Mouse (Mus musculus) lung, embryonic 16.5 days (tissue): Measurements from ENCODE around the gene Rasa1. TPM values are rescaled to one million over a fixed set of nuclear protein-coding genes. Genes with fewer than 3 reads are reported as not detected.
A peak's percentile ranks its signal among the peaks of the same experiment; 100 is the strongest.

Source experiments
- ATAC-seq: fragments of 200-750 bp; cut with Nextera tagmentation; 2 replicates; pipeline ENCODE4 v1.8.0; 2017; ENCODE audit warnings: low read depth, mild to moderate bottlenecking, moderate library complexity
- H3K27ac ChIP-seq: fragments of 300-500 bp; sonication (generic); 2 replicates; pipeline ENCODE4 v1.5.1; 2014; ENCODE audit warnings: mild to moderate bottlenecking, control low read depth, low read length
- H3K27me3 ChIP-seq: fragments of 300-500 bp; sonication (generic); 2 replicates; pipeline ENCODE4 v1.6.1; 2014; ENCODE audit warnings: low read depth, low read length, mixed read lengths; ENCODE audit not compliant: control insufficient read depth, insufficient read depth
- H3K36me3 ChIP-seq: fragments of 300-500 bp; sonication (generic); 2 replicates; pipeline ENCODE4 v1.6.1; 2014; ENCODE audit warnings: low read length; ENCODE audit not compliant: control insufficient read depth, insufficient read depth
- H3K4me1 ChIP-seq: fragments of 300-500 bp; sonication (generic); replicated peaks from 2 replicates; pipeline ENCODE4 v1.6.1; 2014; ENCODE audit warnings: low read length, mixed read lengths; ENCODE audit not compliant: control insufficient read depth, insufficient read depth
- H3K4me2 ChIP-seq: fragments of 300-500 bp; sonication (generic); 2 replicates; pipeline ENCODE4 v1.6.1; 2014; ENCODE audit warnings: low read depth, low read length, control low read depth
- H3K4me3 ChIP-seq: fragments of 300-500 bp; sonication (generic); 2 replicates; pipeline ENCODE4 v1.5.1; 2014; ENCODE audit warnings: mild to moderate bottlenecking, low read length, control low read depth
- H3K9ac ChIP-seq: fragments of 300-500 bp; sonication (generic); 2 replicates; pipeline ENCODE4 v1.6.1; 2014; ENCODE audit warnings: low read length, control low read depth
- H3K9me3 ChIP-seq: fragments of 300-500 bp; sonication (generic); 2 replicates; pipeline ENCODE4 v1.6.1; 2016; ENCODE audit warnings: low read length; ENCODE audit not compliant: control insufficient read depth
- WGBS: fragments of 180-500 bp; shearing (Covaris S2); extraction: QIAGEN DNeasy Blood & Tissue Kit; methylation state at CpG from one replicate; pipeline ENCODE4 v1.1.7; 2014; 5-methylcytosine and 5-hydroxymethylcytosine counted together
- polyA plus RNA-seq: library from polyadenylated mRNA; unstranded; fragments of >200 nt; fragmentation: Nextera tagmentation; extraction: Ambion mirVana; gene quantifications from 2 replicates; pipeline ENCODE4 v1.2.1, GENCODE M21; 2015

Gene Rasa1
- polyA plus RNA-seq, result 42.8 and 45.8 TPM in 2 replicates

GRCm38 (mm10) chr13:85288843-85289713 lies at the start of gene Rasa1:
TSS of gene Rasa1 (minus strand) at chr13:85289130.
- Histone ChIP-seq H3K36me3 (no peaks in the 10 kb centered on the region), H3K4me2 (peak within 1 kb of the TSS; percentile 64), H3K9me3 (no peaks in the 10 kb centered on the region), H3K27me3 (no peaks in the 10 kb centered on the region), H3K4me1 (no peaks in the 10 kb centered on the region), H3K27ac (peak within 1 kb of the TSS; percentile 100), H3K4me3 (peak within 1 kb of the TSS; percentile 92), H3K9ac (peak within 1 kb of the TSS; percentile 98)
- under 1% methylated on average over 85 of the region's 97 CpGs for WGBS
- ATAC-seq, result peak; percentile 99

- Histone ChIP-seq H3K27ac (no peak overlapping the region), H3K4me2 (no peak overlapping the region), H3K9me3 (no peaks in the 10 kb centered on the region), H3K36me3 (no peaks in the 10 kb centered on the region), H3K4me3 (no peak overlapping the region), H3K27me3 (no peaks in the 10 kb centered on the region), H3K4me1 (no peaks in the 10 kb centered on the region), H3K9ac (no peak overlapping the region)
- 51% methylated on average over 2 of the region's 2 CpGs for WGBS
- no peak for ATAC-seq
These were observed 22.6 kb upstream of the Rasa1 start for GRCm38 (mm10) chr13:85311547-85311946.

- 48% methylated on average over 5 of the region's 5 CpGs for WGBS
- H3K9me3 ChIP-seq, result no peaks in the 10 kb centered on the region
- H3K4me1 ChIP-seq, result no peaks in the 10 kb centered on the region
- H3K4me3 ChIP-seq, result no peak overlapping the region
- H3K36me3 ChIP-seq, result no peaks in the 10 kb centered on the region
- ATAC-seq, result no peak
- no peaks in the 10 kb centered on the region for H3K27me3 ChIP-seq
- no peak overlapping the region for H3K4me2 ChIP-seq
- H3K27ac ChIP-seq, result no peak overlapping the region
- no peak overlapping the region for H3K9ac ChIP-seq
These were observed 22.0 kb upstream of the Rasa1 start for GRCm38 (mm10) chr13:85310968-85311367.

GRCm38 (mm10) chr13:85310483-85310882 lies 21.6 kb upstream of the Rasa1 start:
- no peaks in the 10 kb centered on the region for H3K4me1 ChIP-seq
- no peaks in the 10 kb centered on the region for H3K27me3 ChIP-seq
- no peak overlapping the region for H3K4me3 ChIP-seq
- H3K9ac ChIP-seq, result no peak overlapping the region
- no peak overlapping the region for H3K27ac ChIP-seq
- no peaks in the 10 kb centered on the region for H3K36me3 ChIP-seq
- no peaks in the 10 kb centered on the region for H3K9me3 ChIP-seq
- ATAC-seq, result no peak
- WGBS, result 89% methylated on average over 2 of the region's 2 CpGs
- H3K4me2 ChIP-seq, result no peak overlapping the region

GRCm38 (mm10) chr13:85306039-85306438 lies 17.1 kb upstream of the Rasa1 start:
- Histone ChIP-seq H3K4me1 (no peaks in the 10 kb centered on the region), H3K27ac (no peak overlapping the region), H3K9ac (no peak overlapping the region), H3K27me3 (no peaks in the 10 kb centered on the region), H3K36me3 (no peaks in the 10 kb centered on the region), H3K4me3 (no peak overlapping the region), H3K4me2 (no peak overlapping the region), H3K9me3 (no peaks in the 10 kb centered on the region)
- no peak for ATAC-seq

GRCm38 (mm10) chr13:85290651-85291050 lies 1.7 kb upstream of the Rasa1 start:
- H3K27ac ChIP-seq, result no peak overlapping the region
- H3K36me3 ChIP-seq, result no peaks in the 10 kb centered on the region
- H3K4me2 ChIP-seq, result peak overlapping the region; percentile 17; the same call in 1 of the 2 replicates
- no peaks in the 10 kb centered on the region for H3K4me1 ChIP-seq
- H3K9ac ChIP-seq, result no peak overlapping the region
- no peak for ATAC-seq
- H3K9me3 ChIP-seq, result no peaks in the 10 kb centered on the region
- H3K4me3 ChIP-seq, result no peak overlapping the region
- H3K27me3 ChIP-seq, result no peaks in the 10 kb centered on the region
- WGBS, result 55% methylated on average over 1 of the region's 1 CpGs

GRCm38 (mm10) chr13:85288574-85288842 lies 422 bp downstream of the Rasa1 start:
- H3K36me3 ChIP-seq, result no peaks in the 10 kb centered on the region
- H3K9me3 ChIP-seq, result no peaks in the 10 kb centered on the region
- H3K27me3 ChIP-seq, result no peaks in the 10 kb centered on the region
- H3K4me1 ChIP-seq, result no peaks in the 10 kb centered on the region
- WGBS, result 1% methylated on average over 20 of the region's 35 CpGs
- peak; percentile 5 for ATAC-seq
- peak overlapping the region; percentile 92 for H3K4me3 ChIP-seq
- H3K9ac ChIP-seq, result peak overlapping the region; percentile 98
- peak overlapping the region; percentile 64 for H3K4me2 ChIP-seq
- H3K27ac ChIP-seq, result peak overlapping the region; percentile 100

GRCm38 (mm10) chr13:85287876-85288573 lies 905 bp downstream of the Rasa1 start:
- no peaks in the 10 kb centered on the region for H3K27me3 ChIP-seq
- peak overlapping the region; percentile 92 for H3K4me3 ChIP-seq
- H3K9ac ChIP-seq, result peak overlapping the region; percentile 98
- WGBS, result under 1% methylated on average over 24 of the region's 25 CpGs
- peak overlapping the region; percentile 100 for H3K27ac ChIP-seq
- H3K9me3 ChIP-seq, result no peaks in the 10 kb centered on the region
- H3K4me2 ChIP-seq, result peak overlapping the region; percentile 64
- H3K4me1 ChIP-seq, result no peaks in the 10 kb centered on the region
- no peaks in the 10 kb centered on the region for H3K36me3 ChIP-seq
- ATAC-seq, result 0 out of 2 replicates have a peak, but pooled peaks have one; percentile 0

GRCm38 (mm10) chr13:85282626-85283025 lies 6.3 kb downstream of the Rasa1 start:
- no peak for ATAC-seq
- Histone ChIP-seq H3K27ac (no peak overlapping the region), H3K27me3 (no peaks in the 10 kb centered on the region), H3K36me3 (no peaks in the 10 kb centered on the region), H3K4me2 (no peak overlapping the region), H3K9me3 (no peaks in the 10 kb centered on the region), H3K4me3 (no peak overlapping the region), H3K9ac (no peak overlapping the region), H3K4me1 (no peaks in the 10 kb centered on the region)
